Mouse (Mus musculus): ENCODE measurements at regions not wholly inside any gene's neighbourhood (a gene's known extent, or its start where the extent isn't known, plus 50 kb on each side); places are given as distances from the start of the nearest gene placed in this dataset.
A peak's percentile ranks its signal among the peaks of the same experiment; 100 is the strongest.
"Not testable (repeated sequence)": the region's sequence is repeated elsewhere in the genome, so short reads cannot be mapped to it uniquely, and the experiment has no call there.

GRCm38 (mm10) chr12:115861759-115862158 is 185.8 kb upstream of the Zfp386 start:
- ATAC-seq (replicated peaks in 1 of 2; ENCODE audit: insufficient read depth in 1 of 2, low FRiP score in 2 of 2, low TSS enrichment in 1 of 2, low read depth in 1 of 2, poor library complexity in 2 of 2, severe bottlenecking in 2 of 2), result not testable (repeated sequence)

GRCm38 (mm10) chr12:115865059-115865756 is 182.3 kb upstream of the Zfp386 start:
- ATAC-seq (replicated peaks in 1 of 2; ENCODE audit: insufficient read depth in 1 of 2, low FRiP score in 2 of 2, low TSS enrichment in 1 of 2, low read depth in 1 of 2, poor library complexity in 2 of 2, severe bottlenecking in 2 of 2), result peak in 1 of 2 experiments; percentile 36; a peak in 1 of 4 replicates

- not testable (repeated sequence) for ATAC-seq (replicated peaks in 1 of 2; ENCODE audit: insufficient read depth in 1 of 2, low FRiP score in 2 of 2, low TSS enrichment in 1 of 2, low read depth in 1 of 2, poor library complexity in 2 of 2, severe bottlenecking in 2 of 2)
Observed at GRCm38 (mm10) chr12:115868631-115869030, 178.9 kb upstream of the Zfp386 start.

- ATAC-seq (replicated peaks in 1 of 2; ENCODE audit: insufficient read depth in 1 of 2, low FRiP score in 2 of 2, low TSS enrichment in 1 of 2, low read depth in 1 of 2, poor library complexity in 2 of 2, severe bottlenecking in 2 of 2), result peak; percentile 84 to 93; a peak in 3 of 4 replicates
Observed at GRCm38 (mm10) chr12:115872451-115872850, 175.1 kb upstream of the Zfp386 start.

- not testable (repeated sequence) for ATAC-seq (replicated peaks in 1 of 2; ENCODE audit: insufficient read depth in 1 of 2, low FRiP score in 2 of 2, low TSS enrichment in 1 of 2, low read depth in 1 of 2, poor library complexity in 2 of 2, severe bottlenecking in 2 of 2)
Observed at GRCm38 (mm10) chr12:115873976-115874375, 173.5 kb upstream of the Zfp386 start.

- ATAC-seq (replicated peaks in 1 of 2; ENCODE audit: insufficient read depth in 1 of 2, low FRiP score in 2 of 2, low TSS enrichment in 1 of 2, low read depth in 1 of 2, poor library complexity in 2 of 2, severe bottlenecking in 2 of 2), result peak in 1 of 2 experiments; percentile 17; a peak in 2 of 4 replicates
Observed at GRCm38 (mm10) chr12:115883719-115884118, 163.8 kb upstream of the Zfp386 start.

- ATAC-seq (replicated peaks in 1 of 2; ENCODE audit: insufficient read depth in 1 of 2, low FRiP score in 2 of 2, low TSS enrichment in 1 of 2, low read depth in 1 of 2, poor library complexity in 2 of 2, severe bottlenecking in 2 of 2), result no peak
Observed at GRCm38 (mm10) chr12:115887976-115888375, 159.5 kb upstream of the Zfp386 start.

GRCm38 (mm10) chr12:115892656-115893055 is 154.9 kb upstream of the Zfp386 start:
- ATAC-seq (replicated peaks in 1 of 2; ENCODE audit: insufficient read depth in 1 of 2, low FRiP score in 2 of 2, low TSS enrichment in 1 of 2, low read depth in 1 of 2, poor library complexity in 2 of 2, severe bottlenecking in 2 of 2), result not testable (repeated sequence)

- not testable (repeated sequence) for ATAC-seq (replicated peaks in 1 of 2; ENCODE audit: insufficient read depth in 1 of 2, low FRiP score in 2 of 2, low TSS enrichment in 1 of 2, low read depth in 1 of 2, poor library complexity in 2 of 2, severe bottlenecking in 2 of 2)
Observed at GRCm38 (mm10) chr12:115912226-115912625, 135.3 kb upstream of the Zfp386 start.

- peak; percentile 37 to 60; a peak in 2 of 4 replicates for ATAC-seq (replicated peaks in 1 of 2; ENCODE audit: insufficient read depth in 1 of 2, low FRiP score in 2 of 2, low TSS enrichment in 1 of 2, low read depth in 1 of 2, poor library complexity in 2 of 2, severe bottlenecking in 2 of 2)
Observed at GRCm38 (mm10) chr12:115915420-115915819, 132.1 kb upstream of the Zfp386 start.

- not testable (repeated sequence) for ATAC-seq (replicated peaks in 1 of 2; ENCODE audit: insufficient read depth in 1 of 2, low FRiP score in 2 of 2, low TSS enrichment in 1 of 2, low read depth in 1 of 2, poor library complexity in 2 of 2, severe bottlenecking in 2 of 2)
Observed at GRCm38 (mm10) chr12:115920119-115920518, 127.4 kb upstream of the Zfp386 start.

- ATAC-seq (replicated peaks in 1 of 2; ENCODE audit: insufficient read depth in 1 of 2, low FRiP score in 2 of 2, low TSS enrichment in 1 of 2, low read depth in 1 of 2, poor library complexity in 2 of 2, severe bottlenecking in 2 of 2), result peak; percentile 85 to 86; a peak in 2 of 4 replicates
Observed at GRCm38 (mm10) chr12:115923999-115924398, 123.5 kb upstream of the Zfp386 start.

- ATAC-seq (replicated peaks in 1 of 2; ENCODE audit: insufficient read depth in 1 of 2, low FRiP score in 2 of 2, low TSS enrichment in 1 of 2, low read depth in 1 of 2, poor library complexity in 2 of 2, severe bottlenecking in 2 of 2), result not testable (repeated sequence)
Observed at GRCm38 (mm10) chr12:115925542-115925941, 122.0 kb upstream of the Zfp386 start.

GRCm38 (mm10) chr12:115952325-115952724 is 95.2 kb upstream of the Zfp386 start:
- ATAC-seq (replicated peaks in 1 of 2; ENCODE audit: insufficient read depth in 1 of 2, low FRiP score in 2 of 2, low TSS enrichment in 1 of 2, low read depth in 1 of 2, poor library complexity in 2 of 2, severe bottlenecking in 2 of 2), result peak; percentile 39 to 42; a peak in 2 of 4 replicates

- peak; percentile 62 to 66; a peak in 2 of 4 replicates for ATAC-seq (replicated peaks in 1 of 2; ENCODE audit: insufficient read depth in 1 of 2, low FRiP score in 2 of 2, low TSS enrichment in 1 of 2, low read depth in 1 of 2, poor library complexity in 2 of 2, severe bottlenecking in 2 of 2)
Observed at GRCm38 (mm10) chr12:115955477-115956177, 91.9 kb upstream of the Zfp386 start.

- not testable (repeated sequence) for ATAC-seq (replicated peaks in 1 of 2; ENCODE audit: insufficient read depth in 1 of 2, low FRiP score in 2 of 2, low TSS enrichment in 1 of 2, low read depth in 1 of 2, poor library complexity in 2 of 2, severe bottlenecking in 2 of 2)
Observed at GRCm38 (mm10) chr12:115963701-115964100, 83.8 kb upstream of the Zfp386 start.

- peak; percentile 84 to 93; a peak in 3 of 4 replicates for ATAC-seq (replicated peaks in 1 of 2; ENCODE audit: insufficient read depth in 1 of 2, low FRiP score in 2 of 2, low TSS enrichment in 1 of 2, low read depth in 1 of 2, poor library complexity in 2 of 2, severe bottlenecking in 2 of 2)
Observed at GRCm38 (mm10) chr12:115967522-115967921, 80.0 kb upstream of the Zfp386 start.

Data from hematopoietic stem cell, adult 5-6 weeks (primary cell).